Mouse (Mus musculus): ENCODE results near the gene Lin28a.
A peak's percentile ranks its signal among the peaks of the same experiment; 100 is the strongest.

The Lin28a gene

DNA sequence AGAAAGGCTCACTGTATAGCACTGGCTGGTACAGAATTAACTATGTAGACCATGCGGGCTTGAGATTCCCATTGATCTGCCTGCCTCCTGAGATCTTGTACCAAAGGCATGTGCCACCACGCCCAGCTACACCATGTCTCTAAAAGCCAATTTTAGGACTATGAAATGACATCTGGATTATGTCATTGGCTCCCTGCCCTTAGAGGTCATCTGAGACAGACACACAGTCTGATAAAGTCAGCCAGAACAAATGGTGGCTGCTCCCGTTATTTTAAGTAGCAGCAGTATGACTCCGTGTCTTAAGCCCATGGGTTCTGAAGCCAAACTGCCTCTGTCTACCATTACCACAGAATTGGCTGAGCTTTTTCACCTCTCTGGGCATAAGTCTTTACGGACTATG, 38.1 kb downstream of the Lin28a start:
- DNase-seq (ENCODE audit: low read depth in 2 of 2, low spot score in 2 of 2): no peak

DNA sequence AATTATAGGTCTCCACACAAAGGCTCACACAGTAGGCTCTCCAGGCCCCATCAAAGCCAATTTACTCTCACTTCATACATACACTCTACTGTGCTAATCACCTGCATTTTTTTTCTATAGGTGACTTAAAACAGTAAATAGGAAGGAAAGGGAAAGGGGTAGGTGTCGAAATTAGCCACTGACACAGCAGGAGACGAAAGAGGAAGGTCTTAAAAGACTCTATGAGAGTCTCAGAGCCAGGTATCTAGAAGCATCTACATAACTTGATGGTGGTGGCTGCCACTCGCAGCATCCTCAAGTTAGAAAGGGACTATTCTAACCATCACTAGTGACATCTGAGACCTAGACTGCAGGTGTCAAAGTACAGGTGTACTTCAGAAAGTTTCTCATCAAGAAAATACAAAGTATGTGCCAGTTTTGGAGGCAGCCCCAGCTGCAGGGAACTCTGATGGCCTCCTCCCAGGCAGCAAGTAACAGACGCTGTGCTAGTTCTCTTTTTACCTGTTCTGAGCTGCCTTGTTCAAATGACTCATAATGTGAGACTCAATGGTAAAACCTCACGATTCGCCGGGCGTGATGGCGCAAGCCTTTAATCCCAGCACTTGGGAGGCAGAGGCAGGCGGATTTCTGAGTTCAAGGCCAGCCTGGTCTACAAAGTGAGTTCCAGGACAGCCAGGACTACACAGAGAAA, 40.5 kb downstream of the Lin28a start:
- DNase-seq (ENCODE audit: low read depth in 2 of 2, low spot score in 2 of 2): no peak

DNA sequence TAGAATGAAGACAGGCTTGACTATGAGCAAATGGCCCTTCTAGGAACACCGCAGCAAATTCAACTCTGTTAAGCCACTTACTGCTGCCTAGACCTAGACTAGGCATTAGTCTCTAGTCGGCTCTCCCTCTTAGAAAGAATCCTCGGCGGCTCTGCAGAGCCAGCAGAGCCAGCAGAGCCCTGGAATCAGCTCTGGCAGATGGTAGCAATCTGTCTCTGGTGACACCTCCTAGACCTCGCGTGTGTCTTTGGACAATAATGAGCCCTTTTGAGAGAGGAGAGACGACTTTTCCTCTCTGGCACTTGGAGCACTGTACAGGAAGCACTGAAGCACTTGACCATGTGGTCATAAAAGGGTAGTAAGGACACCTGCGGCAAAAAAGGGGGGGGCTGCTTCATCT, 46.9 kb downstream of the Lin28a start:
- no peak for DNase-seq (ENCODE audit: low read depth in 2 of 2, low spot score in 2 of 2)

DNA sequence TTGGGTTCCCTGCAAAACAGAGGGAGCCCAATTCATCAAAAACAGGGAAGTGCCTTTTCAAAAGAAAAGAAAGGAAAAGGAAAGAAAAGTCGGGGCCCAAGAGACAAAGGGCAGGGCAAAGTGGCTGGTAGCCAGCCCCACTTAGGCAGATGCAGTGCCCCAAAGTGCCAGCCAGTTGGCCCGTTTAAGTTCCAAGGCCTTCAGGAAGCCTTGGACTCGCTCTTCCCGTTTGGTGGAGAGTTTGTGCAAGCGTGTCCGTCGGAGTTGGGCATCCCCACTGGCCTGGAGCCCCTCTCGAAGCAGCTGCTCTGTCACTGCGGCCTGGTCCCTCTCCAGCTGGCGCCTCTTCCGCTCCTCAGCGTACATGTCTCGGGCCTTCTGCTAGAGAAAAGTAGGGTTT, 47.8 kb downstream of the Lin28a start:
- no peak for DNase-seq (ENCODE audit: low read depth in 2 of 2, low spot score in 2 of 2)

DNA sequence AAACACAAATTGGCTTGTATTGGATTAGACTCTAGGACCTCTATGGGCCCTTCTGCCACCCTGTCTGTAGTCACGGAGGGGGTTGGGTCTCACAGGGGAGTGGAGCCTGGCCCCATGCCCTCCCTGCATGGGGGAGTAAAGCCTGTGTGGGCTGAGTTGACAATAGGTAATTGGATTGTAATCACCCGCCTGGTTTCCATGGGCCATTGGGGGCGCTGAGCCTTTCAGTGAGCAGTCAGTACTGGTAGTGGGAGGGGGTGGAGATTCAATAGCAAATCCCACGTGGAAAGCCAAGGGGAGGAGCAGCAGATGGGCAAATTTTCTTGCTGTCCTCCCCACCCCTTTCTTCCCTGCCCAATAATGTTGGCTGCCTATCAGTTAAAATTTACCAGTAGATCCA, 48.4 kb downstream of the Lin28a start:
- DNase-seq (ENCODE audit: low read depth in 2 of 2, low spot score in 2 of 2): no peak

DNA sequence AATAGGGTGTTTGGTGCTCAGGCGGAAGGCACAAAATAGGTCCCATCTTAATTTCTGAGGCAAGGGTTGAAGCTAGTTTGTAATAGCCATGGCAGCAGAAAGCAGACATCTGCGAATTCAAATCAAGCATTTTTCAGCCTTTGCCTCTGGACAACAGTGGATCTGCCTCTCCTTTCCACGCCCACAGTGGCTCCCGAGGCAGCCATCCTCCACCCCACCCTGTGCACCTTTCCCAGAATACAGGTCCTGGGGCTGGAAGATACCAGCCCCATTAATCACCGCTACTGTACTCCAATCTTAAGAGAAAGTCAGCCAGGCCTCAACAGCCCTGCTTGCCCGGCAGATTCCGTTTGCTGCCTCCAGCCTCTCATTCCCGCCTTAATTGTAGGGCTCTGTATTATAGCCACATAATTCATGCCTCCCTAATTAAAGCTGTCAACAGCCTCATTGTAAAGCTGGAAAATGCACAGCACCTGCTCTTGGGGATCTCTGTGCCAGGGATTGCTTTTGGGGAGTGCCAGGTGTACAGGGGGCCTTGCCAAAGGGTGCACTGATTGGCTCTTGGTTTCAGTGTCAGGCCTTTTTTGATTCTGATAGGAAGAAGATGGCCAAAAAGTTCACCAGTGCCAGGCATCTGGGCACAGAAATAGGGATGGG, 49.4 kb downstream of the Lin28a start:
- DNase-seq (ENCODE audit: low read depth in 2 of 2, low spot score in 2 of 2): no peak

DNA sequence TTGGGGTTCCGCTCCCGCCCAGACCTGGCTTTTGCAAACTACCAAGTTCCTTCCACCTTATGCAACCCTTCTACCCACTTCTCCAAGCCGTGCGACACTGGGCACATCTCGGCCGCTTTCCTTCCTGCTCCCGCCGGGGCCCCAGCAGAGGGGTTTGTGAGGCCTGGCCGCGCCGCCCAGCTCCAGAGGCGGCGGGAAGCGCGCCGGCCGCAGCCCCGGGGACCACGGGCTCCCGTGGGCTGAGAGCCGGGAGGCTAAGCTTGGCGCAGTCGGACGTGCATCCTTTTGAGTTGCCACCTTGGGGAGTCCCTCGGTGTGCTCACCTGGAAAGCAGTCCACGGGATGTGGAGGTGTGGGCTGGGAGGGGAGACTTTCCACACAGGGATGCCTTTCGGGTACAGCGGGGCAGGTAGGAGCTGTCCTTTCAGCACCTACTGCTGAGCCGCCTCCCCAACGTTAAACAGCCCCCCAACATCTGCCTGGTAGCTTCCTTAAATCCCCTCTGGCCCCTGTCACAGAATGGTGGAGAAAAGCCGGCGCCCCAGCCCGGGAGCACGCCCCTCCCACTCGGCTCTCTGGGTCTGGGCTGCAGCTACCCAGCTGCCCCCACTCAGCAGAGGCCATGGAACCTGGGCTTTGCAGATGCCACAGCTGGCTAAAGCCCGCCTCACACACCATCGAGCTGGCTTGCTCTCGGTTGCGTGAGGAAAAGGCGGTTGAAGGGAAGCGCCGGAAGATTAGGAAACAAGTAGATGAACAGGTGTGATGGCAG, 50.3 kb downstream of the Lin28a start, which contains the start of gene Hmgn2:
TSS of gene Hmgn2 (minus strand) at position 501 of the 772 bp plus-strand sequence.
- DNase-seq (ENCODE audit: low read depth in 2 of 2, low spot score in 2 of 2): peak; percentile 32

DNA sequence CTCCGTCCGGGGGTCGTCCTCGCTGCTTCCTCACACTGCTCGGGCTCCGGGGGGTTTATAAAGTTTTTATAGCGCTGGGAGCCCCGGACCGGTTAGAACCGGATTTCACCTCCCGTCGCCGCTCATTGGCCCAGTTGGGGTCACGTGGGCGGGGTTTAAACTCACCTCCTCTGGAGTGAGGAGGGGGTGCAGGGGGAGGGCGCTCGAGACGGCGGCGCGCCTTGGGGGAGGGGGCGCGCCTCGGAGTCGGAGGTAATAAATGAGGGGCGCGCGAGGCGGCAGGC, 50.8 kb downstream of the Lin28a start:
- peak; percentile 72 to 81 for DNase-seq (ENCODE audit: low read depth in 2 of 2, low spot score in 2 of 2)

DNA sequence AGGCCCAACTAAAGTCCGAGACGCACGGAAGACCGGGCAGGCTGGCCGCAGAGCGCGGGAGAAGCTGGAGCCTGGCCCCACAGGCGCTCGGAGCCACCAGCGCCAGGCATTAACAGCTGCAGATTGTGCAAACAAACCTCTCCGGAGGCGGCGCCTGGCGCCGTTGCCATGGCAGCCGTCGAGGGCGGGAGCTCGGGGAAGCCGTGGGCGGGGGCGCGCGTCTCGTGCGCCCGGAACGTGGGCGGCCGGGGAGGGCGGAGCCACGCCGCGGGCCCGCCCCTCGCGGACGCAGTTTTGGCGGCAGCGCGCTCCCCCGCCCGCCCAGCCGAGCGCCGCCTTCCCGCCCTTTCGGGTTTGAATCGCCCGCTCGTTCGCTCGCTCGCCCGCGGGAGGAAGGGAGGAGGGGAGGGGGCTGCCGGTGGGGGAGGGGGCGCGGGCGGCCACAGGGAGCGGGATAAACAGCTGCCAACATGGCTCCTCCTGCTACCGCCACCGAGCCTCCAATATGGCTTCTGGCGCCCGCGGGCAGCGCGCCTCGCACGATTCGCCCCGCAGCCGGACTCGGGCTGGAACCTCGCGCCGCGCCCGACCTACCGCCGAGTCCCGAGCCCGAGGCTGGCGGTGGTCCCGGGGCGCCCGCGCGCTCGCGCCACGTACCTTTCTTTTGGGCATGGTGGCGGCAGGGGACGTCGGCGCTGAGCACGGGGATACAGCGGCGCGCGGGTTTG, 51.3 kb downstream of the Lin28a start:
- peak; percentile 94 to 97 for DNase-seq (ENCODE audit: low read depth in 2 of 2, low spot score in 2 of 2)

DNA sequence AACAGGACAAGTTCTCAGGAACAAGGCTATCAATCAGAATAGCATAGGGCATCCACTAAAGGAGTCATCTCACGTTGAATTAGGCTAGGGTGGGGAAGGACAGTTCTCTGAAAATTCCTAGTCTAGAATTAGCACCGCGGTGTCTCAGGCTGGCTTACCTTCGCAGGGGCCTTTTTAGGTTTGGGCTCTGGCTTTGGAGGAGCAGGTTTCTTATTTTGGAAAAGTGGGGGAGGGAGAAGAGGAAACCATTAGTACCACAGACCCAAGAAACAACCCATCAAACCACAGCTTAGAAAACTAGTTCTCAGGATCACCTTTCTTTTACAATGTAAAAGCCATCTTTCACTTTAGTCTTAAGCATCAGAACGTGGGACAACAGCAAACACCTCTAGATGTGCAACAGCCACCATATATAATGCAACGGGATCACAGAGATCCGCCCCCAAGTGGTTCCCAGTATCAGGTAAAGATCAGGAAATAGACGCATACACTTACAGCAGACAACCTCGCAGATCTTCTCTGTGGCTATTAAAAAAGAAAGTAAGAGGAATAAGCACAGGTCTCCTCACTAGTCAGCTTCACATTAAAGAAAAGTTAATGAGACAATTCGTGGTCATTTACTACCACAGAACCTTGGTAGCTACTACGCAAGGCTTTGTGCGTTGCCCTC, 52.2 kb downstream of the Lin28a start:
- DNase-seq (ENCODE audit: low read depth in 2 of 2, low spot score in 2 of 2): no peak

DNA sequence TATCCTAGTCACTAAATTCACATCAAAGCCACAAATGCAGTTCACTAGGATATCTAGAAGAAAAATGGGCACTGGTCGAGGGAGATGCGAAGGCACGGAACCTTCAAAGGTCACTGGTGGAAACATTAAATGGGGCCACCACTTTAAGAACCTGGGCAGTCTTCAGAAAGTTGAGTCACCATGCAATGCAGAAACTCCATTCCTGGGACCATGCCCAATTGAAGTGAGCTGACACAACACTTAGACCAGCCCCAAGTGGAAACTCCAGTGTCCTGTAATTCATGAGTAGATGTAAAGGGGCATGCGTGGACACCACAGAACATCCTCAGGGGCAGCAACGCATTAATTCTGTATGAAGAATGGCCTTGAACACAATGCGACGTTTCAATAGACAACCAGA, 56.1 kb downstream of the Lin28a start:
- DNase-seq (ENCODE audit: low read depth in 2 of 2, low spot score in 2 of 2): no peak

DNA sequence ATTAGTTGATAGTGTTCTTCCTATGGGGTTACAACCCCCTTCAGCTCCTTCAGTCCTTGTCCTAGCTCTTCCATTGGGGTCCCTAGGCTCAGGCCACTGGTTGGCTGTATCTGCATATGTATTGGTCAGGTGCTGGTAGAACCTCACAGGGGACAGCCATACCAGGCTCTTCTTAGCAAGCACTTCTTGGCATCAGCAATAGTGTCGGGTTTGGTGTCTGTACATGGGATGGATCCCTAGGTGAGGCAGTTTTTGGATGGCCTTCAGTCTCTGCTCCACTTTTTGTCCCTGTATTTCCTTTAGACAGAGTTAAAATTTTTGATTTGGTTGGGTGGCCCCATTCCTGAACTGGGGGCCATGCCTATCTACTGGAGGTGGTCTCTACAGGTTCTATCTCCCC, 59.8 kb downstream of the Lin28a start:
- no peak for DNase-seq (ENCODE audit: low read depth in 2 of 2, low spot score in 2 of 2)

DNA sequence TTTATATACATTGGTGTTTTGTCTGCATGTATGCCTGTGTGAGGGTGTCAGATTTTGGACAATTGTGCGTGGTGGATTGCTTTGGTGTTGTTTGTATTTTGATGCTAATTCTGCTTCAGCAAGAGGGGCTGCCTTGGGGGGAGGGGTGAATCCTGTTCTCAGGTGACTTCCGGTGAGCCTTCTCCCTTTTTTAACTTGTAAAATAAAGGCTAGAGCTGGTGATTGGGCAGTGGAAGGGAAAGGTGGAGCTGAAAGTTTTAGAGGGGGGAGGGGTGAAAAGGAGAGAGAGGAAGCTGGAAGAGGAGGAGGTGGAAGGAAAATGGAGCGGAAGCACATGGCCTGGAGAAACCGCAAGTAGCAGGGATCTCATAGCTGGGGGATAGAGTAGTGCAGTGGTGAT, 62.3 kb downstream of the Lin28a start:
- no peak for DNase-seq (ENCODE audit: low read depth in 2 of 2, low spot score in 2 of 2)
